Mouse (Mus musculus): ENCODE measurements at regions not wholly inside any gene's neighbourhood (a gene's known extent, or its start where the extent isn't known, plus 50 kb on each side); places are given as distances from the start of the nearest gene placed in this dataset.

GRCm38 (mm10) chr9:80555531-80556067, 90.3 kb upstream of the Impg1 start:
- no peak for ATAC-seq (ENCODE audit: low FRiP score, low read depth)
- Histone ChIP-seq H3K9me3 (ENCODE audit: control insufficient read depth, low read length) (no peaks in the 10 kb centered on the region), H3K9ac (ENCODE audit: low read depth, low read length, severe bottlenecking) (no peak overlapping the region), H3K4me2 (replicated peaks; ENCODE audit: low read depth, low read length, severe bottlenecking) (no peak overlapping the region), H3K27ac (replicated peaks; ENCODE audit: low read depth, low read length) (no peak overlapping the region), H3K36me3 (ENCODE audit: control insufficient read depth, insufficient read depth, low read length) (no peaks in the 10 kb centered on the region), H3K27me3 (ENCODE audit: control insufficient read depth, insufficient read depth, low read length) (no peaks in the 10 kb centered on the region), H3K4me3 (replicated peaks; ENCODE audit: low read length) (no peak overlapping the region), H3K4me1 (ENCODE audit: control insufficient read depth, insufficient read depth, low read length) (no peaks in the 10 kb centered on the region)
- 35% methylated on average over 1 of the region's 1 CpGs for WGBS
- no peak for TF ChIP-seq POLR2A (IDR thresholded peaks at IDR 0.05; ENCODE audit: borderline replicate concordance, extremely low read depth, insufficient read depth, insufficient read length)
- no peak for DNase-seq (ENCODE audit: low spot score)

Measured in limb, embryonic 14.5 days (tissue).